Mouse (Mus musculus): ENCODE results near the gene Rpl34.

DNA sequence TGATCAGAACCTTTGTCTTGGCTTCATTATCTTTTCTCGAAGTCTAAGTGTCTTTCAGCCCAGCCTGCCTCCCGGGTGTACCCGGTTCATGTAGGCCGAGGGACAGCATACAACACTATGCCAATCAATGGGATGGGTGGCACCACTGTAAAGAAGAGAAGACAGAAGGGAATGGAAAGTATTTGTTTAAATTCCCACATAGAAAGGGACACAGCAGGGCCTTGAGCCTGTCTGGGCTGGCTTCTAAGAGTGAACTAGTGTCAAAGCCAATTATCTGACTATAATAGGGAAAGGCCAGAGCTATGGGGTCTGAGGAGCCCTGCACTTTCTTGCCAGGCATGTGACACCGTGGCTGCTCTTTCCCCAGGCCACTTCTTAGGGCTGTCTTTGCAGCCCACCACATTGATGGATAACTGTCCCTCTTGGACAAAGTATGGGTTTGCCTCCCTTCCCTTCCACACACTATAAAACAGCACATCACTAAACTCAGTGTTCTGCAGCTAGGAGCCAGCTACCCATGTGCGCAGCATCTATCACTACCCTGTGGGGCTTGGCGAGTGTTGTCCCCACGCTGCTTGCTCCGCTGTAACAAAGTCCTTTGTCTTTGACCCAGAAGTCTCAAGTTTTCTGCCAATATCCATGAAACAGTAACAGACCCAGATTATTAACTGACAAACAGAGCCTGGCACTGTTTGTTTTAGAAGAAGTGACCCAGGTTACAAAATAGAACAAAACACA lies 45.8 kb downstream of the Rpl34 start:
- TF ChIP-seq GATA1 (IDR thresholded peaks at IDR 0.05; ENCODE audit: borderline replicate concordance, low read length) = no peak
- TF ChIP-seq CTCF (IDR thresholded peaks at IDR 0.05; ENCODE audit: low read depth, low read length) = no peak
- no peak for TF ChIP-seq POLR2AphosphoS5 (IDR thresholded peaks at IDR 0.05; ENCODE audit: insufficient replicate concordance, low read depth, low read length)
- no peak for TF ChIP-seq TAL1 (conservative IDR thresholded peaks at IDR 0.05; ENCODE audit: low read depth, low read length)
- no peak for TF ChIP-seq GATA2 (IDR thresholded peaks at IDR 0.05; ENCODE audit: borderline replicate concordance, low read depth, low read length)

Measured in G1E (cell line).